Mouse (Mus musculus): ENCODE data around the gene Sec61b.

Sec61b gene

GRCm38 (mm10) chr4:47492311-47493086 is 18.0 kb downstream of the Sec61b start:
- no peak for DNase-seq

DNA sequence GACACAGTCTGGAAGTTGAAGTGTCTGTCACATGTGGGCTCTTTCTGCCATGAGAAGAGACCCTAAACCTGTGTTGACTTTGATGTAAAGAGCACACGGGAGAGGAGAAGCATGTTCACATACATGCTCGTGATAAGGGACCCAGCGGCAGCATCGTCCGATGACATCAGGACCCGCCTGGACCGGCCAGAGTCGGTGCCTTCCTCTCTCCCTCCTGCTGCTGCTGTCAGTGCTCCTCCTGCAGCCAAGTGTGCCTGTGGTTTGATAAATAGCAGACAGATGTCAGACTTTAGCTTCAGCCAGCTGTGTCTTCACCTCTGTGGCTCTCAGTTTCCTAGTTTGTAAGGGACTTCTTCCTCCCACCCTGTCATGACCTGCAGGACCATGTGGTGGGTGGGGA is 19.0 kb downstream of the Sec61b start:
- DNase-seq, result no peak

GRCm38 (mm10) chr4:47494137-47494536 is 19.7 kb downstream of the Sec61b start:
- no peak for DNase-seq

GRCm38 (mm10) chr4:47494686-47495085 is 20.2 kb downstream of the Sec61b start:
- no peak for DNase-seq

DNA sequence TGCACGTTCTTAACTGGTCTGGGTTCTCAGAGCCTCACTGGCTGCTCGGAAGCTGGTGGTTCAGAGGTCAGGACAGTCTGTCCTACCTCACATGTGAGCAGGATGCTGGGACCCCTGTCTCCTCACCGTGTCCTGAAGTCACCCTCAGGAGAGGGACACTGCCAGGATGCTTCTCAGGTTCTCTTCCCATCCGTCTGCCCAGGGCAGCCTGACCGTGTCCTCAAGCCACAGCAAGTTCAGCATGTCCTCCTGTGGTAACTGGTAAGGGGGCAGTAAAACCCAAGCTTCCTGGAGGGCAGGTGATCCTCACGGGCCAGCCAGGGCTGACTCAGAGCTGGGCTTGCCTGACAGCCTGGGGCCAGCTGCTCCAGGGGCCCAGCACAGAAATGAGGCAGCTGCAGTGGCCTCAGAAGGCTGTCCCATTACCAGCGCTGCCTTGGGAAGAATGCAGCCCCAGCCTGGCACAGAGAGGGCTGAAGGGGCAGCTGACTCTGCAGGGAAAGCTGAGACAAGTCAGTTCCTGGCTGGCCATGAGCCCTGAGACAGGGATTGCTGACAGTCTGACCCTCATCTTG is 23.4 kb downstream of the Sec61b start:
- no peak for DNase-seq

DNA sequence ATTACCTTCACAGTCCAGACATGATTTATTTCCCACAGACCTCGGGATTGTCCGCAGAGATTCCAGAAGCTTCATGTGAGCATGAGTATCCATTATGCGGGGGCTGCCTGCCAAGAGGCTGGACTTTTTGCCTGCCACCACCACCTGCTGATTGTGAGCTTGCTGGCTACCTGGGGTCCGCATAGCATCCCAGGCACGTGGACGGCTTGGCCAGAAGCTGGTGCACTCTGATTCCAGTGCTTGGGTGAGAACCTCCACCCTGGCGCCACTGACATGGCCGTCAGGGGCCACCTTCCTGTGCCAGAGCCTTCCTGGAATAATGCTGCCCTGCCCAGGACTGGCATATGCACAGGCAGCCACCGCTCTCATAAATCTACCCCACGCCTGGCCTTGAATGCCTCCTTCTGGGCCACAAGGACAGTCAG is 24.7 kb downstream of the Sec61b start:
- DNase-seq, result no peak

DNA sequence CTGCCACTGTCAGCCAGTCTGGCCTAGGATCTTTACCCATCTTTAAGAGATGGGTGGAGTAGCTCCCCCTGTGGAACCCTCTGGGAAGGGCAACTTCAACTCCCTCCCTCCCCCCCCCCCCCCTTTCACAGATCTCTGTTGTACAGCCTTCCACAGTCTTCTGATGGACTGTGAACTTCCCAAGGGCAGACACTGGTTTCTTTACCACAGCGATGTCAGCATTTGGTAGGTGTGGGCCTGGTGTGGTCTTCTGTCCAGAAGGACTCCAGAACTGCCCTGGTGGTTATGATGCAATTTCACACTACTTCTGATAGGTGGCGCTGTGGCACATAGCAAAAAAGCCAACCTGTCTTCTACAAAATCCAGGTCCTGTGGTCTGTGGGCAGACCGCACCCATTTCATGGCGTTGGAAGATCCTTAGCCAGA is 28.1 kb downstream of the Sec61b start:
- peak in 1 of 2 experiments; percentile 48 for DNase-seq

- no peak for DNase-seq
Observed at GRCm38 (mm10) chr4:47503045-47503444, 28.6 kb downstream of the Sec61b start.

- DNase-seq, result no peak
Observed at GRCm38 (mm10) chr4:47504841-47505517, 30.5 kb downstream of the Sec61b start.

- DNase-seq, result no peak
Observed at GRCm38 (mm10) chr4:47518551-47519181, 44.2 kb downstream of the Sec61b start.

DNA sequence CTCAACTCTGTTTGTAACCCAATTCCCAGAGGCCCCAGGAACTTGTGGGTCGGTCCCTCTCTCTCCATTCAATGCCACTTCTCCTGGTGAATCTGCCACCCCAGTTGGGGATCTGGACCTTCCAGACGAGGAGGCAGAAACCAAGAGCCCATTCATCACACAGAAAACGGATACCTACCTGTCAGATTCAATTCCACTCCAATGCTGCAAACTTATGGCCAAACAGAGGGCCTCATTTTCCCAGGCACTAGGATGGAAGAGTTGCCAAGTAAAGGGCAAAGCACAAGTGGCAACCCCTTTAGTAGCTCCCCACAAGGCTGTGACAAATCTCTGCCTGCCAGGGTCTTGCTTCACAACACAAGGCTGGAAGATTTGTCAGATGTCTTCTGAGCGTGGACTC is 45.6 kb downstream of the Sec61b start:
- no peak for DNase-seq

DNA sequence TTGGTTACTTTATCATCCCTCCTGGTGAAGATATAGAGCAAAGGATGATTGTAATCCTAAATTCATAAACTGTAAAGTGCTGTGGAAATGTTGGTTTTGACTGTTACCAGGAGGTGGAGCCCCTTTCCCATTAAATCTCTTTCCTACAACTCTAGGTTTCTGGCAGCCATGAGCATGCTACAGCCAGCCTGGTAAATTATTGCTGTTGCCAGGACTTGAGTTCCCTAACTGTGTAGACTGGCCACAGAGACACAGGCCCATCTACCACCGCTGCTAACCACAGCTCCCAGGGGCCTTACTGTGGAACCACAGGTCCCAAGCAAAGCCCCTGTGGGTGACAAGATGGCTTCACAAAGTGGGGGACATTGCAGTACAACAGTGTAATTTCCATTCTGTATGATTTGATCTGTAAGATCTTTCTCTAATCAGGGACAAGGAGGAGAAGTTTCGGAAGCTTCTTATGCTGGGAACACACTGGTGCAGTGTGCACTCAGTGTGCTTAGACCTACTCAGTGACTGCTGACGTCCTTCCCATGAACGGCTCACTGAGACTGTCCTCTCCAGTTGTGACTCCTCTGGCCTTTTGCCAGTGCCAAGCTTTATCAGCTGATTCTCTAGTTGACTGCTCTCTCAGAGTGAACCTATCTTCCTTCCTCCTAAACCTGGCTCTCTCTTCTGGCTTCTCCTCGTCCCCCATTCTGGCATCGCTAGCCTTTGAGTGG is 47.6 kb downstream of the Sec61b start:
- DNase-seq, result peak in 1 of 2 experiments; percentile 9

GRCm38 (mm10) chr4:47529866-47530265 is 55.4 kb downstream of the Sec61b start:
- DNase-seq, result no peak
